Mouse (Mus musculus): ENCODE measurements around the gene Rab3gap1. TPM values are rescaled to one million over a fixed set of nuclear protein-coding genes. Genes with fewer than 3 reads are reported as not detected.
A peak's percentile ranks its signal among the peaks of the same experiment; 100 is the strongest.

The Rab3gap1 gene
- polyA plus RNA-seq, 1 experiment from 2014 or later, result 28.5 TPM

GRCm38 (mm10) chr1:127982268-127982667 is 113.7 kb downstream of the Rab3gap1 start:
- 85% methylated on average over 3 of the region's 3 CpGs for WGBS
- Histone ChIP-seq H3K4me1 (ENCODE audit: control insufficient read depth, insufficient read depth, low read length) (no peaks in the 10 kb centered on the region), H3K9me3 (ENCODE audit: control insufficient read depth, low read length) (no peaks in the 10 kb centered on the region), H3K36me3 (ENCODE audit: control insufficient read depth, insufficient read depth, low read length) (no peaks in the 10 kb centered on the region), H3K4me3 (ENCODE audit: low read depth, low read length) (no peak overlapping the region), H3K27ac (ENCODE audit: low read depth, low read length) (no peak overlapping the region), H3K27me3 (ENCODE audit: control insufficient read depth, insufficient read depth, low read length) (no peaks in the 10 kb centered on the region), H3K9ac (replicated peaks; ENCODE audit: low read depth, low read length) (no peak overlapping the region), H3K4me2 (ENCODE audit: low read depth, low read length) (no peak overlapping the region)
- no peak for ATAC-seq (ENCODE audit: low read depth)

- H3K4me3 ChIP-seq (ENCODE audit: low read depth, low read length), result no peak overlapping the region
- H3K4me1 ChIP-seq (ENCODE audit: control insufficient read depth, insufficient read depth, low read length), result no peaks in the 10 kb centered on the region
- no peaks in the 10 kb centered on the region for H3K36me3 ChIP-seq (ENCODE audit: control insufficient read depth, insufficient read depth, low read length)
- H3K4me2 ChIP-seq (ENCODE audit: low read depth, low read length), result no peak overlapping the region
- H3K9me3 ChIP-seq (ENCODE audit: control insufficient read depth, low read length), result no peaks in the 10 kb centered on the region
- H3K27me3 ChIP-seq (ENCODE audit: control insufficient read depth, insufficient read depth, low read length), result no peaks in the 10 kb centered on the region
- no peak overlapping the region for H3K9ac ChIP-seq (replicated peaks; ENCODE audit: low read depth, low read length)
- H3K27ac ChIP-seq (ENCODE audit: low read depth, low read length), result no peak overlapping the region
- WGBS, result 95% methylated on average over 5 of the region's 5 CpGs
- no peak for ATAC-seq (ENCODE audit: low read depth)
These were observed 114.9 kb downstream of the Rab3gap1 start for GRCm38 (mm10) chr1:127983274-127983993.

DNA sequence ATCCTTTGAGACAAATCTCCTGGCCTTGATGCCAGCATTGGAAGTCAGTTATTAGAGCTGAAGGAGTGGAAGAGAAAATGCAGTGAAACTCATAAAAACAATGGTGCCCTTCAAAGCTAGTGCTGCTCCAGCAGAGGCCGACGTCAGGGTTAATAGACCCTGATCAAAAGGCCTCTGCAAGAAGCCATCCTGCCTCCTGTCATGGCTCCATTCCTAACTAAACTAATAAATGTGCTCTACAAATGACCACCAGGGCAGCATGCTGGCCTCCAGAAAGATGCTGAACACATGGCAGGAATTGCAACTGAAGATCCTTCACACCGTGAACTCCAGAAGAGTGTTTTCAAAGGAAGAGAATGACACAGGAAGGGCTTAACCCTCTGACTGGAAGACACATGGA is 116.8 kb downstream of the Rab3gap1 start:
- H3K9ac ChIP-seq (replicated peaks; ENCODE audit: low read depth, low read length), result no peak overlapping the region
- no peaks in the 10 kb centered on the region for H3K27me3 ChIP-seq (ENCODE audit: control insufficient read depth, insufficient read depth, low read length)
- no peak overlapping the region for H3K4me2 ChIP-seq (ENCODE audit: low read depth, low read length)
- no peak for ATAC-seq (ENCODE audit: low read depth)
- H3K9me3 ChIP-seq (ENCODE audit: control insufficient read depth, low read length), result no peaks in the 10 kb centered on the region
- WGBS, result 8% methylated on average over 3 of the region's 3 CpGs
- H3K27ac ChIP-seq (ENCODE audit: low read depth, low read length), result no peak overlapping the region
- no peaks in the 10 kb centered on the region for H3K36me3 ChIP-seq (ENCODE audit: control insufficient read depth, insufficient read depth, low read length)
- H3K4me1 ChIP-seq (ENCODE audit: control insufficient read depth, insufficient read depth, low read length), result peaks cover 4% of the 10 kb centered on the region; the same call in 1 of the 2 replicates
- no peak overlapping the region for H3K4me3 ChIP-seq (ENCODE audit: low read depth, low read length)

DNA sequence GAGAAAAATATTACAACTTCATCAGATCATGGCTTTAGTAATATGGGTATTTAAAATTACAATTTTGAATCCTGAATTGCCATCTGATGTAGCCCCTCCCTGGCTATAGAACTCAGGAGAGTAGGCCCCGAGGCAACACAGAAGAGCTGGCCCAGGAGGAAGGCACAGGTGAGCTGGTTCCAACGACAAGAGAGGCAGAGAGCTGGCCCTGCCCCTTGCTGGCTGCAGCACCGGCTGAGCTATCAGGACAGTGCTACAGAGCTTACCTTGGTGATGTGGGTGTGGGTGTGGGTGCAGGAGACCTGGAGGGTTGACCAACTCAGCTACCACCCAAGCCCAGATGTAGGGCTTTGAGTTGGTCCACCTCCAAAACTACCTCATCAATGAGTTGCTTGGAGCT is 119.7 kb downstream of the Rab3gap1 start:
- WGBS, result 87% methylated on average over 3 of the region's 3 CpGs
- Histone ChIP-seq H3K4me1 (ENCODE audit: control insufficient read depth, insufficient read depth, low read length) (peaks cover 6% of the 10 kb centered on the region; the same call in 1 of the 2 replicates), H3K9ac (replicated peaks; ENCODE audit: low read depth, low read length) (no peak overlapping the region), H3K27ac (ENCODE audit: low read depth, low read length) (no peak overlapping the region), H3K27me3 (ENCODE audit: control insufficient read depth, insufficient read depth, low read length) (no peaks in the 10 kb centered on the region), H3K36me3 (ENCODE audit: control insufficient read depth, insufficient read depth, low read length) (no peaks in the 10 kb centered on the region), H3K4me3 (ENCODE audit: low read depth, low read length) (no peak overlapping the region), H3K4me2 (ENCODE audit: low read depth, low read length) (no peak overlapping the region), H3K9me3 (ENCODE audit: control insufficient read depth, low read length) (no peaks in the 10 kb centered on the region)
- no peak for ATAC-seq (ENCODE audit: low read depth)

- no peak for ATAC-seq (ENCODE audit: low read depth)
- Histone ChIP-seq H3K4me2 (ENCODE audit: low read depth, low read length) (no peak overlapping the region), H3K9ac (replicated peaks; ENCODE audit: low read depth, low read length) (no peak overlapping the region), H3K4me1 (ENCODE audit: control insufficient read depth, insufficient read depth, low read length) (peaks cover 6% of the 10 kb centered on the region; the same call in 1 of the 2 replicates), H3K4me3 (ENCODE audit: low read depth, low read length) (no peak overlapping the region), H3K9me3 (ENCODE audit: control insufficient read depth, low read length) (no peaks in the 10 kb centered on the region), H3K27ac (ENCODE audit: low read depth, low read length) (no peak overlapping the region), H3K36me3 (ENCODE audit: control insufficient read depth, insufficient read depth, low read length) (no peaks in the 10 kb centered on the region), H3K27me3 (ENCODE audit: control insufficient read depth, insufficient read depth, low read length) (no peaks in the 10 kb centered on the region)
- 87% methylated on average over 4 of the region's 4 CpGs for WGBS
These were observed 120.8 kb downstream of the Rab3gap1 start for GRCm38 (mm10) chr1:127989387-127989786.

- Histone ChIP-seq H3K27ac (ENCODE audit: low read depth, low read length) (peak overlapping the region; percentile 7), H3K36me3 (ENCODE audit: control insufficient read depth, insufficient read depth, low read length) (no peaks in the 10 kb centered on the region), H3K4me2 (ENCODE audit: low read depth, low read length) (peak overlapping the region; percentile 26; the same call in 1 of the 2 replicates), H3K27me3 (ENCODE audit: control insufficient read depth, insufficient read depth, low read length) (no peaks in the 10 kb centered on the region), H3K4me1 (ENCODE audit: control insufficient read depth, insufficient read depth, low read length) (peaks cover 6% of the 10 kb centered on the region; the same call in 1 of the 2 replicates), H3K4me3 (ENCODE audit: low read depth, low read length) (no peak overlapping the region), H3K9ac (replicated peaks; ENCODE audit: low read depth, low read length) (no peak overlapping the region), H3K9me3 (ENCODE audit: control insufficient read depth, low read length) (no peaks in the 10 kb centered on the region)
- ATAC-seq (ENCODE audit: low read depth), result peak; percentile 83
- WGBS, result 50% methylated on average over 9 of the region's 9 CpGs
These were observed 121.5 kb downstream of the Rab3gap1 start for GRCm38 (mm10) chr1:127989876-127990731.

Other genes starting within 250 kb of the Rab3gap1 start
- 57.8 and 64.5 TPM in 2 replicates for gene Tmem163, start 189.2 kb upstream of the Rab3gap1 start, polyA plus RNA-seq (2014; fragmentation: Nextera tagmentation; extraction: Ambion mirVana)
- 0.16 TPM in 1 of 2 replicates, not detected in the other for gene Acmsd, start 139.4 kb upstream of the Rab3gap1 start, polyA plus RNA-seq (2014; fragmentation: Nextera tagmentation; extraction: Ambion mirVana)
- gene Ccnt2, start 94.6 kb upstream of the Rab3gap1 start, polyA plus RNA-seq (2014; fragmentation: Nextera tagmentation; extraction: Ambion mirVana), result 110 and 113 TPM in 2 replicates
- 0.57 and 0.88 TPM in 2 replicates for gene Map3k19, start 13.7 kb upstream of the Rab3gap1 start, polyA plus RNA-seq (2014; fragmentation: Nextera tagmentation; extraction: Ambion mirVana)
- 4.1 and 4.3 TPM in 2 replicates for gene Zranb3, start 234.3 kb downstream of the Rab3gap1 start, polyA plus RNA-seq (2014; fragmentation: Nextera tagmentation; extraction: Ambion mirVana)
- gene R3hdm1, start 234.5 kb downstream of the Rab3gap1 start, polyA plus RNA-seq (2014; fragmentation: Nextera tagmentation; extraction: Ambion mirVana), result 93.1 and 111 TPM in 2 replicates

Data from neural tube, embryonic 14.5 days (tissue).